Mouse (Mus musculus) forebrain, embryonic 11.5 days (tissue): Measurements from ENCODE around the gene Chchd2. TPM values are rescaled to one million over a fixed set of nuclear protein-coding genes. Genes with fewer than 3 reads are reported as not detected.

Source experiments
- ATAC-seq: fragments of 200-750 bp; cut with Nextera tagmentation; replicated peaks from 2 replicates; pipeline ENCODE4 v1.8.0; 2017; ENCODE audit warnings: moderate TSS enrichment; ENCODE audit not compliant: low FRiP score
- DNase-seq: peaks from one replicate; pipeline ENCODE4 v3.0.0-alpha.2; 2017; ENCODE audit warnings: low spot score
- H3K27ac ChIP-seq: fragments of 300-500 bp; sonication (generic); 2 replicates; pipeline ENCODE4 v1.5.1; 2014; ENCODE audit warnings: low read depth, low read length
- H3K27me3 ChIP-seq: fragments of 300-500 bp; sonication (generic); 2 replicates; pipeline ENCODE4 v1.6.1; 2014; ENCODE audit warnings: mild to moderate bottlenecking, low read length, mixed read lengths; ENCODE audit not compliant: control insufficient read depth, insufficient read depth
- H3K36me3 ChIP-seq: fragments of 300-500 bp; sonication (generic); 2 replicates; pipeline ENCODE4 v1.6.1; 2014; ENCODE audit warnings: mild to moderate bottlenecking, low read length, moderate library complexity, mixed read lengths; ENCODE audit not compliant: control insufficient read depth, insufficient read depth
- H3K4me1 ChIP-seq: fragments of 300-500 bp; sonication (generic); replicated peaks from 2 replicates; pipeline ENCODE4 v1.6.1; 2014; ENCODE audit warnings: low read length, mixed read lengths; ENCODE audit not compliant: control insufficient read depth, insufficient read depth
- H3K4me2 ChIP-seq: fragments of 300-500 bp; sonication (generic); 2 replicates; pipeline ENCODE4 v1.6.1; 2014; ENCODE audit warnings: low read depth, mild to moderate bottlenecking, low read length, moderate library complexity, mixed read lengths; ENCODE audit not compliant: severe bottlenecking
- H3K4me3 ChIP-seq: fragments of 300-500 bp; sonication (generic); 2 replicates; pipeline ENCODE4 v1.5.1; 2014; ENCODE audit warnings: low read depth, low read length
- H3K9ac ChIP-seq: fragments of 300-500 bp; sonication (generic); 2 replicates; pipeline ENCODE4 v1.6.1; 2014; ENCODE audit warnings: low read length
- H3K9me3 ChIP-seq: fragments of 300-500 bp; sonication (generic); 2 replicates; pipeline ENCODE4 v1.6.1; 2016; ENCODE audit warnings: low read length, mixed read lengths; ENCODE audit not compliant: control insufficient read depth
- WGBS: fragments of 180-500 bp; shearing (Covaris S2); extraction: QIAGEN DNeasy Blood & Tissue Kit; methylation state at CpG from one replicate; pipeline ENCODE4 v1.1.7; 2014; 5-methylcytosine and 5-hydroxymethylcytosine counted together
- polyA plus RNA-seq: library from polyadenylated mRNA; unstranded; fragments of >200 nt; fragmentation: Nextera tagmentation; extraction: Ambion mirVana; gene quantifications from 2 replicates; pipeline ENCODE4 v1.2.1, GENCODE M21; 2014

Chchd2 gene
- 880 and 904 TPM in 2 replicates for polyA plus RNA-seq

DNA sequence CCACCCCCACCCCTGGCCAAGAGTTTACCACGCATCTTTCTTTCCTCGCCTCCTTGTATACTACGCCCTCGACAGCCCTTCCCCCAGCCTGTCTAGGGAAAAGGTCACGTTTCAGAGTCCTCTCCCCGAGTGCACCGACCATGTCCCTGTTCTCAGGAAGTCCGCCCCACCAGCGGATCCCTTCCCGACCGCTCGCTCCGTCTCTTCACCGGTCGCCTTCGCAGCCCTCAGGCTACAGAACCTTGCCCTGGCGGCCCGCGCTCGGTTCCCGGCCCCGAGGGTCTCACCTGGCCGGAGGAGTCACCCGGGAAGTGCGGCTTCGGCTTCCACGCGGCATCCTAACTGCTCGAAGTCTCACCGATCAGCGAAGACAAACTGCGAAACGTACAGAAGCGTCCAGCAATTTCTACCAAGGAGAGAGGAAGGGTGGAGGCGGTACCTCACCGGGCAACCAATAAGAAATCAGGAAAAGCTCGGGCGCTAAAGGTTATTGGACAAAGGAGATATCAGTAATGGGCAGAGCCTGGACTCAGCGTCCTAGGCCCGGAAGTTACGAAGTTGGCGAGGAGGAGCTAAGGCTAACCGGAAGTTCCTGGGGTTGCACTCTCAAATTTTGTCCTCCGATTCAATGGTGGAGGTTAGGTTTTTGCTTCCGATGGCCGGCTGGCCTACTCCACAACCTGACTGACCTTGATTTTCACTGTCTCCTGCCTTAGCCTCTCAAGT is at the start of gene Chchd2:
TSS of gene Chchd2 (minus strand) at position 560 of the 726 bp plus-strand sequence.
- H3K9ac ChIP-seq: peak within 1 kb of the TSS; percentile 89
- H3K4me2 ChIP-seq: peak within 1 kb of the TSS; percentile 80
- peak within 1 kb of the TSS; percentile 83 for H3K4me3 ChIP-seq
- peak; percentile 92 for DNase-seq
- peaks cover 5% of the 10 kb centered on the region; the same call in 1 of the 2 replicates for H3K36me3 ChIP-seq
- H3K27me3 ChIP-seq: no peaks in the 10 kb centered on the region
- 0 out of 2 replicates have a peak, but pooled peaks cover 5% of the 10 kb centered on the region for H3K4me1 ChIP-seq
- peak within 1 kb of the TSS; percentile 81 for H3K27ac ChIP-seq
- peak; percentile 99 for ATAC-seq
- under 1% methylated on average over 46 of the region's 46 CpGs for WGBS
- no peaks in the 10 kb centered on the region for H3K9me3 ChIP-seq

DNA sequence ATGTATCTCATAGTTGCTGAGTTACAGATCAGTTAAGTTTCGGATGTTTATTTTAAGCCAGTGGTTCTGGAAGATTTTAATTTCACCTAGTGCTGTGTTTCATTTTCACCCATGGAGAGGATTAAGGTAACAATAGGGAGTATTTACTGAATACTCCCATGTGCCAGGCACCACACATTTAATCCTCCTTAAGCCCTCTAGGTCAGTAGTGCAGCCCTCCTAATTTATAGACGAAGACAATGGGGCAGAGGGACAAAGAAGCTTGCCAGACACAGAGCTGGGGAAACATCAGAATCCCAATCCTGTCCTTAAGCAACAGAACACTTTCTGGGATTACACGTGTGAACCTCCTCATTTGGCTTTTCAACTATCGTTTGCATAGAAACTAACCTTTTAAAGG is 49.7 kb upstream of the Chchd2 start:
- Histone ChIP-seq H3K9me3 (no peaks in the 10 kb centered on the region), H3K36me3 (no peaks in the 10 kb centered on the region), H3K4me2 (no peak overlapping the region), H3K9ac (no peak overlapping the region), H3K4me3 (no peak overlapping the region), H3K4me1 (0 out of 2 replicates have a peak, but pooled peaks cover 3% of the 10 kb centered on the region), H3K27me3 (no peaks in the 10 kb centered on the region; the same call in 1 of the 2 replicates), H3K27ac (no peak overlapping the region)
- DNase-seq: no peak
- no peak for ATAC-seq
- 10% methylated on average over 4 of the region's 4 CpGs for whole genome bisulfite sequencing

DNA sequence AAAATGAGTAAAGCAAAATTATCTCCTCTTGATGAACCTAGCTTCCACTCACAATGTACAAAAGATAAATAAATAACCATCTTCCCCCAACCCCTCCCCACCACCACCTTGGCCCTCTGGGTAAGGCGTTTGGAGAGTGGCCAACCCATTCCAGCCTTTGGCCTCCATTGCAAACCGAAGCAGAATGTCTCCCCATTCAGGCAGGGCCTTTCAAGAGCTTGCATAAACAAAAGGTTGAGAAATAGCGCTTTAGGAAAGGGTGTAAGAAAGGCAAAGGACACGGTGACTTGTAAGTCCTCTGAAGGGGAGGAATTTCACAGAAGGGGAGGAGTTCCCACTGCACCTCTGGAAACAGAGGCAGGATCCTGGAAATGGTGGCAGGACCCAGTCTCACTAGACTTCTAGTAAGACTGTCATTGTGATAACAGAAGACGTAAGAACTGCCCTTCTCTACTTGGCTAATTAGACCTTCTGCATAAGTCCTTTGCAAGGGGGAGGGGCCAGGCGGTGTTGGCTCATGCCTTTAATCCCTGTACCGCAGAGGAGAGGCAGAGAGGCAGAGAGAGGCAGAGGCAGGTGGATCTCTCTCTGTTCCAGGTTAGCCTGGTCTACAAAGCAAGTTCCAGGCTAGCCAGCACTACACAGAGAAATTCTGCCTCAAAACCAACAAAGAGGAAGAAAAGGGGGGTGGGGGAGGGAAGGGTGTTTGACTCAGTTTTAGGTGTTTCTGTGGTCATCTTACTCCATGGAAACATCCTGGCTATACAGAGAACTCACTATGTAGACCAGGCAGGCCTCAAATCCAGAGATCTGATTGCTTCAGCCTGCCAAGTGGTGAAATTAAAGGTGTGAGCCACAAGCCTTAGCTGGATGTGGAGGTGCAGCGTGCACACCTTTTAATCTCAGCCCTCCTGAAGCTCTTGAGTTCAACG is 42.9 kb upstream of the Chchd2 start:
- no peaks in the 10 kb centered on the region for H3K27me3 ChIP-seq
- no peaks in the 10 kb centered on the region for H3K36me3 ChIP-seq
- ATAC-seq (no peak), DNase-seq (no peak)
- H3K4me1 ChIP-seq: no peaks in the 10 kb centered on the region
- H3K27ac ChIP-seq: no peak overlapping the region
- H3K9me3 ChIP-seq: no peaks in the 10 kb centered on the region
- no peak overlapping the region for H3K4me3 ChIP-seq
- no peak overlapping the region for H3K4me2 ChIP-seq
- H3K9ac ChIP-seq: no peak overlapping the region
- WGBS: 49% methylated on average over 9 of the region's 9 CpGs

DNA sequence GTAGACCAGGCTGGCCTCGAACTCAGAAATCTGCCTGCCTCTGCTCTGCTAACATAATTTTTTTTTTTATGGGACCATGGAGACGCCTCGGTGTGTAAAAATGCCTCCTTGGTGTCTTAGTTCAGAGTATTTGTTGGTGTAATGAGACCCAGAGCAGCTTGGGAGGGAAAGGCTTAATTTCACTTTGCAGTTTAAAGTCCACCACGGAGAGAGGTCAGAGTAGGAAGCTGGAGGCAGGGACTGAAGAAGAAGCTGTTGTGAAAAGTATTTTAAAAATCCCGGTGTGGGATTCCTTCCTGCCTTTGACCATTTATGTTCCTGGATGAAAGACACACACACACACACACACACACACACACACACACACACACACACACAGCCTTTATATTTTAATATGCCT is 38.7 kb upstream of the Chchd2 start:
- no peaks in the 10 kb centered on the region for H3K4me1 ChIP-seq
- no peaks in the 10 kb centered on the region for H3K27me3 ChIP-seq
- no peak overlapping the region for H3K4me2 ChIP-seq
- DNase-seq: no peak
- 83% methylated on average over 5 of the region's 5 CpGs for WGBS
- H3K4me3 ChIP-seq: no peak overlapping the region
- ATAC-seq: no peak
- no peaks in the 10 kb centered on the region for H3K36me3 ChIP-seq
- no peak overlapping the region for H3K9ac ChIP-seq
- no peak overlapping the region for H3K27ac ChIP-seq
- H3K9me3 ChIP-seq: no peaks in the 10 kb centered on the region

DNA sequence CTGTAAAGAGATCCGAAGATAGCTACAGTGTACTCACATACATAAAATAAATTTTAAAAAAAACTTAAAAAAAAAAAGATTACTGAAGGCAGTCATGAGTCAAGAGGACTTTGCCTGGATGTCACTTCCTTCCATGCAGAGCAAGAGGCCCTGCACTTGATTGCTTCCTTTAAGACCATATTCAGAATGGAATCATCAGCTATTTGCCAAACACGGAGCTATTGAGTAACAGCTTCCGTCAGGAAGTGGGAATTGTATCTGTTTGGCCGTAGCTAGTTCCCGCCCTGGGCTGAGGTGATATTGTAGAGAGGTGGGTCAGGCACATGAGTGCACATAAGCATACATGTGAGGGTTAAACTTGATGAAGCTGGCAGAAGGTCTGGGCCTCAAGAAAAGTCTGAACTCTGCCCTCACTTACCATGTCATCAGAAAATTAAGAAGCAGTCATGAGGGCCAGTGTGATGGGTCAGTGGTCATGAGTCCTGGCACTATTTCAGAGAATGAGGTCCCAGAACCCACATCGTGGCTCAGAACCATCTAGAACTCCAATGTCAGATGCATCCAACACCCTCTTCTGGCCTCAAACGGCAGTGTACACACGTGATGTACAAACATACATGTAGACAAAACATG is 37.7 kb upstream of the Chchd2 start:
- Histone ChIP-seq H3K4me3 (no peak overlapping the region), H3K9me3 (no peaks in the 10 kb centered on the region), H3K36me3 (no peaks in the 10 kb centered on the region), H3K4me2 (no peak overlapping the region), H3K9ac (no peak overlapping the region), H3K4me1 (no peaks in the 10 kb centered on the region), H3K27me3 (no peaks in the 10 kb centered on the region), H3K27ac (no peak overlapping the region)
- no peak for DNase-seq
- ATAC-seq: no peak
- WGBS: 93% methylated on average over 8 of the region's 8 CpGs

DNA sequence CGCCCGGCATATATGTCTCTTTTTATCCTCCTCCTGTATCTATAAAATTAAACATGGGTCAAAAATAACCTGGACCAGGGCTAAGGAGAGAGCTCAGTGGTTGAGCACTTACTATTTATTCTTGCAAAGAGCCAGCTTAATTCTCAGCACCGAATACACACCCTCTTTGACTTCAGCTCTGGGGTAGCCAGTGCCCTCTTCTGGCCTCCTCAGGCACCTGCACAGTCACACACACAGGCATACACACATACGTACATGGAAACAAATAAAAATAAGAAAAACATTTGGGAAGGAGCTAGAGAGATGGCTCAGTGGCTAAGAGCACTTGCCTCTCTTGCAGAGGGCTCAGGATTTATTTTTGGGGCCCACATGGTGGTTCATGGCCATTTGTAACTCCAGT is 34.7 kb upstream of the Chchd2 start:
- H3K4me2 ChIP-seq: no peak overlapping the region
- H3K4me3 ChIP-seq: no peak overlapping the region
- H3K9me3 ChIP-seq: no peaks in the 10 kb centered on the region
- 94% methylated on average over 4 of the region's 4 CpGs for WGBS
- no peaks in the 10 kb centered on the region for H3K27me3 ChIP-seq
- H3K9ac ChIP-seq: no peak overlapping the region
- no peaks in the 10 kb centered on the region for H3K36me3 ChIP-seq
- ATAC-seq (no peak), DNase-seq (no peak)
- no peak overlapping the region for H3K27ac ChIP-seq
- H3K4me1 ChIP-seq: no peaks in the 10 kb centered on the region

DNA sequence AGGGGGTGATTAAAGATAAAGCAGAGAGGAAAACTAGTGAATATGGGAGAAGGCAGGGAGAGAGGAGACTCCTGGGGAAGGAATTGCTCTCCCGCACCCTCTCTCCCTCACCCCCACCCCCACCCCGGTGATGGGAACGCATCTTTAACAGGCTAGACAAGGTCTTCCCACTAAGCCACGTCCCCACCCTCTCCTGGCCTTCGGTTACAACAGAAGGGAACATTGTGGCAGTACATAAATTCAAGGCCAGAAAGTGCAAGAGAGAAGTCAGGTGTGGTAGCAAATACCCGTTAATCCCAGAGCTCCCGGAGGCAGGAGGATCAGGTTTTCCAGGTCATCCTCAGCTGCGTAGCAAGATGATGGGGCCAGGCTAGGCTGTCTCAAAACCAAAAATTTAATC is 32.0 kb upstream of the Chchd2 start:
- no peak for ATAC-seq
- no peak overlapping the region for H3K27ac ChIP-seq
- H3K36me3 ChIP-seq: no peaks in the 10 kb centered on the region
- H3K27me3 ChIP-seq: no peaks in the 10 kb centered on the region
- no peaks in the 10 kb centered on the region for H3K4me1 ChIP-seq
- no peak overlapping the region for H3K4me2 ChIP-seq
- 73% methylated on average over 8 of the region's 8 CpGs for WGBS
- H3K9ac ChIP-seq: no peak overlapping the region
- no peak for DNase-seq
- H3K9me3 ChIP-seq: no peaks in the 10 kb centered on the region
- no peak overlapping the region for H3K4me3 ChIP-seq

DNA sequence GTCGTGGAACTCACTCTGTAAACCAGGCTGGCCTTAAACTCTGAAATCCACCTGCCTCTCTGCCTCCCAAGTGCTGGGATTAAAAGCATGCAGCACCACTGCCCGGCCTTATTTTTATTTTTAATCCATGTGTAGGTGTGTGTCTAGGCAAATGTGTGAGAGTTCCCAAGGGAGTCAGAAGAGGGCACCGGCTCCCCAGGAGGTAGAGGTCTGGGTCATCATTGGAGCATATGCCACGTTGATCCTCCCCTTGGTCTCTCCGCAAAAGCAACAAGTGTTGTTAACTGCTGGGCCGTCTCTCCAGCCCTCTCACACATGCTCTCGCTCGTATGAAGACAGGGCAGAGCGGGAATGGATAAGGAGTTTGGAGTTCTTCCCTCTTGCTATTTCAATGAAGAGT is 31.5 kb upstream of the Chchd2 start:
- no peaks in the 10 kb centered on the region for H3K27me3 ChIP-seq
- WGBS: 88% methylated on average over 9 of the region's 9 CpGs
- no peaks in the 10 kb centered on the region for H3K4me1 ChIP-seq
- H3K4me3 ChIP-seq: no peak overlapping the region
- DNase-seq (no peak), ATAC-seq (no peak)
- H3K9ac ChIP-seq: no peak overlapping the region
- no peak overlapping the region for H3K4me2 ChIP-seq
- no peaks in the 10 kb centered on the region for H3K36me3 ChIP-seq
- no peaks in the 10 kb centered on the region for H3K9me3 ChIP-seq
- no peak overlapping the region for H3K27ac ChIP-seq
